ENCODE assay signal across 10 mouse cellular contexts in the genomic region with DNA sequence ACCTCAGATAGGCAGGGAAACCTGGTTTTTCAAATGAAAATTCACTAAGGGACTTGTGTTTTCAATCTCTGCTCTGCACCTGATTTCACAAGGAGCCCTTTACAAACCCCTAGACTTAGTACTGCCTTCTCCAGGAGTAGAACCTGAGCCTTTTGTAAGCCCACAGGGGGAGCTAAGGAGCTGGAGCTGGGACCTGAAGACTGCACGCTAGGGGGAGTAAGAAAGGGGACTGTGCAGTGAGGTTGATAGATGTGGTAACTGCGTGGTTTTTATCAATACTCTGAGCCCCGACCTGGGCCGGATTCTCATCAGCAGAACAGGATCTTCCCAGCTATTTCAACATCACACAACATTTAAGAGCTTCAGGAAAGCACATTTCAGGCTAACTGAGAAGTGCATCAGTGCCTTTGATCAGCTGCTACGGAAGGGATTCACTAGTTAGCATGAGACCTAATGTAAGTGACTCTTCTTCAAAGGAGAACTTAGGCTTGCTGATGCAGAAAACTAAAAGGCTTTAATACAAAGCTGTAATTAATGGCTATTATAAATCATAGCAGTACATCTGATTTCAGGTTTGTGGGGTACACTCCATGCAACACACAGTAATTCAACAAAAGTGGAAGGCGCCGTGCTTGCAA.
DNase-seq lines count a peak whose midpoint lies in the region; ATAC-seq and TF ChIP-seq lines count a peak whose summit lies in the region.
"Had no signal": no experiment of that assay in that cellular context is flagged by ENCODE, and none has a peak within 500 bp of the region (broad histone marks: within the 10 kb centered on the region; RNA-seq: fewer than 3 reads in every experiment).

No protein-coding gene starts in this region.

- H3K4me3 ChIP-seq in cortical plate, adult 2 months (ENCODE audit: insufficient read depth, low read length) = no peak overlapping the region
- H3K4me3 ChIP-seq: embryonic facial prominence, embryonic 13.5 days; hindbrain, embryonic 13.5 days; limb, embryonic 13.5 days had no signal

- DNase-seq in A20 (ENCODE audit: low read depth, low spot score) = peak; percentile 65
- DNase-seq in adrenal gland, postnatal 25 days = no peak
- DNase-seq in gastrocnemius, adult 18-20 months (ENCODE audit: low spot score) = no peak
- no peak for DNase-seq in layer of hippocampus, postnatal 10 days (ENCODE audit: low spot score in 2 of 2)

- no peak overlapping the region for H3K27ac ChIP-seq in cortical plate, adult 2 months (ENCODE audit: insufficient read depth, low read length)
- H3K27ac ChIP-seq: embryonic facial prominence, embryonic 13.5 days; hindbrain, embryonic 13.5 days; limb, embryonic 13.5 days had no signal

- no peaks in the 10 kb centered on the region for H3K4me1 ChIP-seq in cortical plate, adult 2 months (ENCODE audit: control insufficient read depth, insufficient read depth, low read length)
- H3K4me1 ChIP-seq: embryonic facial prominence, embryonic 13.5 days; hindbrain, embryonic 13.5 days; limb, embryonic 13.5 days had no signal

- TF ChIP-seq POLR2A in cortical plate, adult 2 months (IDR thresholded peaks at IDR 0.05; ENCODE audit: extremely low read depth, insufficient read depth, low read length) = no peak

- peak; percentile 25; the same call in 1 of the 2 replicates for TF ChIP-seq CTCF in cortical plate, adult 2 months (IDR thresholded peaks at IDR 0.05; ENCODE audit: extremely low read depth, insufficient read depth, low read length)

- ATAC-seq in CD4-positive, CD25-positive, alpha-beta regulatory T cell, adult 4 months = peak; percentile 62
- ATAC-seq in megakaryocyte progenitor cell, adult 5-6 weeks (replicated peaks; ENCODE audit: poor library complexity) = peak; percentile 100
